18 mouse cellular contexts compared by ENCODE assay signal in genomic region chr15:77110452-77110851, GRCm38 (mm10). TPM values are rescaled to one million over a fixed set of nuclear protein-coding genes. Genes with fewer than 3 reads are reported as not detected.
"Had no signal": no experiment of that assay in that cellular context is flagged by ENCODE, and none has a peak within 500 bp of the region (broad histone marks: within the 10 kb centered on the region; RNA-seq: fewer than 3 reads in every experiment).

No protein-coding gene starts in this region.

- H3K27ac ChIP-seq: neural tube, embryonic 13.5 days; neural tube, embryonic 15.5 days; stomach, embryonic 15.5 days; stomach, postnatal 0 days had no signal

- DNase-seq: retina, postnatal 1 day; right cerebral cortex, adult 18-20 months; right cerebral cortex, postnatal 14 days; right cerebral cortex, postnatal 25 days; right cerebral cortex, postnatal 4 days; spleen, adult 18-20 months; thymus, adult 18-20 months; thymus, adult 2 months; thymus, postnatal 14 days; thymus, postnatal 25 days; thymus, postnatal 36 days; thymus, postnatal 4 days had no signal

- H3K4me3 ChIP-seq: neural tube, embryonic 13.5 days; neural tube, embryonic 15.5 days; stomach, embryonic 15.5 days had no signal

- H3K4me2 ChIP-seq: neural tube, embryonic 13.5 days; neural tube, embryonic 15.5 days; stomach, embryonic 15.5 days had no signal

- H3K27me3 ChIP-seq: neural tube, embryonic 13.5 days; neural tube, embryonic 15.5 days; stomach, embryonic 15.5 days had no signal

- H3K4me1 ChIP-seq: stomach, embryonic 15.5 days had no signal

- H3K9ac ChIP-seq: neural tube, embryonic 13.5 days; neural tube, embryonic 15.5 days; stomach, embryonic 15.5 days had no signal

- H3K9me3 ChIP-seq: neural tube, embryonic 13.5 days; neural tube, embryonic 15.5 days; stomach, embryonic 15.5 days had no signal

RNA-seq across cellular contexts. Expression of gene Mb, which starts 60.0 kb away (rescaled TPM):
- total RNA-seq: neutrophil, adult 5-6 weeks had no signal
- polyA plus RNA-seq: small intestine, adult 2 months had no signal
